7 mouse cellular contexts compared by ENCODE assay signal in genomic region chr7:141443828-141444237, GRCm38 (mm10). TPM values are rescaled to one million over a fixed set of nuclear protein-coding genes. Genes with fewer than 3 reads are reported as not detected.
DNase-seq lines count a peak whose midpoint lies in the region; ATAC-seq and TF ChIP-seq lines count a peak whose summit lies in the region.

Gene Pidd1 (minus strand): TSS chr7:141444025.

- peak within 1 kb of the TSS; percentile 64 for H3K27ac ChIP-seq in ES-Bruce4 (ENCODE audit: insufficient read depth, low read length)
- peak within 1 kb of the TSS; percentile 53 for H3K27ac ChIP-seq in embryonic facial prominence, embryonic 13.5 days
- peak within 1 kb of the TSS; percentile 78 for H3K27ac ChIP-seq in limb, embryonic 12.5 days
- no peak within 1 kb of the TSS for H3K27ac ChIP-seq in midbrain, embryonic 13.5 days

- no peaks in the 10 kb centered on the region for H3K27me3 ChIP-seq in ES-Bruce4 (ENCODE audit: control insufficient read depth, insufficient read depth, low read length, poor library complexity, severe bottlenecking)
- no peaks in the 10 kb centered on the region for H3K27me3 ChIP-seq in embryonic facial prominence, embryonic 13.5 days
- no peaks in the 10 kb centered on the region for H3K27me3 ChIP-seq in limb, embryonic 12.5 days
- H3K27me3 ChIP-seq in midbrain, embryonic 13.5 days: no peaks in the 10 kb centered on the region

- H3K4me1 ChIP-seq in ES-Bruce4 (ENCODE audit: control insufficient read depth, insufficient read depth, low read length): no peaks in the 10 kb centered on the region
- H3K4me1 ChIP-seq in embryonic facial prominence, embryonic 13.5 days: peaks cover 46% of the 10 kb centered on the region
- H3K4me1 ChIP-seq in limb, embryonic 12.5 days (replicated peaks): peaks cover 39% of the 10 kb centered on the region
- H3K4me1 ChIP-seq in midbrain, embryonic 13.5 days (replicated peaks): peaks cover 38% of the 10 kb centered on the region

- peaks cover 37% of the 10 kb centered on the region for H3K36me3 ChIP-seq in ES-Bruce4 (ENCODE audit: control insufficient read depth, insufficient read depth, low read length, poor library complexity, severe bottlenecking)
- H3K36me3 ChIP-seq in embryonic facial prominence, embryonic 13.5 days: peaks cover 33% of the 10 kb centered on the region
- peaks cover 39% of the 10 kb centered on the region for H3K36me3 ChIP-seq in limb, embryonic 12.5 days
- H3K36me3 ChIP-seq in midbrain, embryonic 13.5 days: peaks cover 10% of the 10 kb centered on the region

- peak within 1 kb of the TSS; percentile 86 for H3K4me2 ChIP-seq in embryonic facial prominence, embryonic 13.5 days
- peak within 1 kb of the TSS; percentile 88 for H3K4me2 ChIP-seq in limb, embryonic 12.5 days
- H3K4me2 ChIP-seq in midbrain, embryonic 13.5 days (replicated peaks): peak within 1 kb of the TSS; percentile 58

- H3K4me3 ChIP-seq in ES-Bruce4 (ENCODE audit: low read depth, low read length): peak within 1 kb of the TSS; percentile 93
- H3K4me3 ChIP-seq in embryonic facial prominence, embryonic 13.5 days: peak within 1 kb of the TSS; percentile 52
- H3K4me3 ChIP-seq in limb, embryonic 12.5 days (replicated peaks): peak within 1 kb of the TSS; percentile 48
- peak within 1 kb of the TSS; percentile 37 for H3K4me3 ChIP-seq in midbrain, embryonic 13.5 days (replicated peaks)

- TF ChIP-seq POLR2A in ES-Bruce4 (IDR thresholded peaks at IDR 0.05; ENCODE audit: insufficient read depth, low read length): no peak

- H3K9ac ChIP-seq in ES-Bruce4 (ENCODE audit: low read depth, poor library complexity, severe bottlenecking): peak within 1 kb of the TSS; percentile 90
- H3K9ac ChIP-seq in embryonic facial prominence, embryonic 13.5 days: peak within 1 kb of the TSS; percentile 75
- peak within 1 kb of the TSS; percentile 68 for H3K9ac ChIP-seq in limb, embryonic 12.5 days (replicated peaks)
- peak within 1 kb of the TSS; percentile 57 for H3K9ac ChIP-seq in midbrain, embryonic 13.5 days (replicated peaks)

- WGBS in embryonic facial prominence, embryonic 13.5 days: under 1% methylated on average over 25 of the region's 25 CpGs
- WGBS in limb, embryonic 12.5 days: under 1% methylated on average over 25 of the region's 25 CpGs
- WGBS in midbrain, embryonic 13.5 days: under 1% methylated on average over 25 of the region's 25 CpGs

- no peaks in the 10 kb centered on the region for H3K9me3 ChIP-seq in ES-Bruce4 (replicated peaks; ENCODE audit: control insufficient read depth, insufficient read depth, low read length, poor library complexity, severe bottlenecking)
- no peaks in the 10 kb centered on the region for H3K9me3 ChIP-seq in embryonic facial prominence, embryonic 13.5 days
- no peaks in the 10 kb centered on the region for H3K9me3 ChIP-seq in limb, embryonic 12.5 days
- H3K9me3 ChIP-seq in midbrain, embryonic 13.5 days: no peaks in the 10 kb centered on the region

- peak; percentile 44 for ATAC-seq in activated CD4-positive, CD25-positive, alpha-beta regulatory T cell, adult 4 months
- ATAC-seq in embryonic facial prominence, embryonic 13.5 days (ENCODE audit: insufficient number of reproducible peaks, insufficient read depth, low FRiP score, low TSS enrichment, low read depth): peak; percentile 58
- ATAC-seq in limb, embryonic 12.5 days (ENCODE audit: insufficient number of reproducible peaks, insufficient read depth, low FRiP score, low TSS enrichment, low read depth): 0 out of 2 replicates have a peak, but pooled peaks have one; percentile 33
- no peak for ATAC-seq in midbrain, embryonic 13.5 days

- DNase-seq in heart, postnatal 36 days: peak; percentile 67
- peak; percentile 69 for DNase-seq in thymus, postnatal 25 days

- intact Hi-C loops in heart, postnatal 36 days (cut with DNase I): no loop called here

- no peak for TF ChIP-seq CTCF in ES-Bruce4 (IDR thresholded peaks at IDR 0.05; ENCODE audit: low read depth, low read length)

- TF ChIP-seq EP300 in ES-Bruce4 (IDR thresholded peaks at IDR 0.05; ENCODE audit: insufficient read depth, low read depth, low read length): no peak

RNA-seq across cellular contexts. Expression of gene Pidd1, which starts in this region (rescaled TPM):
- polyA plus RNA-seq in ES-Bruce4 (2011; ENCODE audit: insufficient read depth, insufficient read length, low read depth, missing spikeins): 22.1 and 27.6 TPM in 2 replicates
- polyA plus RNA-seq in activated CD4-positive, CD25-positive, alpha-beta regulatory T cell, adult 4 months (2017; shearing (Covaris generic)): 10 to 100 TPM in 1 of 2 experiments, 1 to 10 TPM in 1; 5.3 to 12.7 TPM
- polyA plus RNA-seq in embryonic facial prominence, embryonic 13.5 days (2015; fragmentation: Nextera tagmentation; extraction: Ambion mirVana): 11.4 and 12.0 TPM in 2 replicates
- under 1 TPM; 0.60 to 0.78 TPM for total RNA-seq in heart, postnatal 36 days (2021)
- polyA plus RNA-seq in limb, embryonic 12.5 days (2016; fragmentation: Nextera tagmentation; extraction: Ambion mirVana): 16.4 and 19.2 TPM in 2 replicates
- polyA plus RNA-seq in midbrain, embryonic 13.5 days (2015; fragmentation: Nextera tagmentation; extraction: Ambion mirVana): 6.3 and 7.1 TPM in 2 replicates

Comparison
In these comparisons a context has a peak if more than half of its experiments do, and no peak if none do; other contexts are left out.
1. Peak in DNase-seq in heart, postnatal 36 days; RNA of the gene not detected or under 1 TPM.
2. H3K4me3 ChIP-seq: peak in every context shown above with its lines; median percentile 93 in ES-Bruce4; 52 in embryonic facial prominence, embryonic 13.5 days; 48 in limb, embryonic 12.5 days; 37 in midbrain, embryonic 13.5 days.